Mouse (Mus musculus) kidney, postnatal 25 days (tissue): ENCODE measurements around the gene Igdcc3.
"Not testable (repeated sequence)": the region's sequence is repeated elsewhere in the genome, so short reads cannot be mapped to it uniquely, and the experiment has no call there.

Source experiments
- DNase-seq, 2 experiments: peaks; one replicate each; pipeline ENCODE4 v3.0.0; 2021; ENCODE audit warnings: mixed read lengths in 2 of 2

Igdcc3 gene

GRCm38 (mm10) chr9:65207041-65207815 is 66.2 kb downstream of the Igdcc3 start:
- DNase-seq: not testable (repeated sequence)

- DNase-seq: no peak
Measured at GRCm38 (mm10) chr9:65208293-65209179, 67.5 kb downstream of the Igdcc3 start.

GRCm38 (mm10) chr9:65211598-65211997 is 70.6 kb downstream of the Igdcc3 start:
- no peak for DNase-seq

- peak; percentile 43 to 73 for DNase-seq
Measured at GRCm38 (mm10) chr9:65214425-65214777, 73.4 kb downstream of the Igdcc3 start.

GRCm38 (mm10) chr9:65214778-65215493 is 73.9 kb downstream of the Igdcc3 start:
- DNase-seq: peak; percentile 93 to 97

GRCm38 (mm10) chr9:65215494-65216126 is 74.6 kb downstream of the Igdcc3 start:
- peak; percentile 39 to 65 for DNase-seq

GRCm38 (mm10) chr9:65216972-65217371 is 76.0 kb downstream of the Igdcc3 start:
- no peak for DNase-seq

GRCm38 (mm10) chr9:65217661-65218060 is 76.7 kb downstream of the Igdcc3 start:
- DNase-seq: peak; percentile 46 to 81

GRCm38 (mm10) chr9:65218916-65219315 is 77.9 kb downstream of the Igdcc3 start:
- DNase-seq: no peak

GRCm38 (mm10) chr9:65220398-65220797 is 79.4 kb downstream of the Igdcc3 start:
- not testable (repeated sequence) for DNase-seq

- no peak for DNase-seq
Measured at GRCm38 (mm10) chr9:65223927-65224326, 82.9 kb downstream of the Igdcc3 start.

GRCm38 (mm10) chr9:65225795-65226194 is 84.8 kb downstream of the Igdcc3 start:
- DNase-seq: peak in 1 of 2 experiments; percentile 53

- DNase-seq: no peak
Measured at GRCm38 (mm10) chr9:65230250-65230649, 89.3 kb downstream of the Igdcc3 start.

GRCm38 (mm10) chr9:65231284-65231683 is 90.3 kb downstream of the Igdcc3 start:
- no peak for DNase-seq

- no peak for DNase-seq
Measured at GRCm38 (mm10) chr9:65233243-65233985, 92.4 kb downstream of the Igdcc3 start.

GRCm38 (mm10) chr9:65234734-65235133 is 93.7 kb downstream of the Igdcc3 start:
- no peak for DNase-seq
